Mouse (Mus musculus): ENCODE measurements around the gene H2-Ob.

Gene H2-Ob

DNA sequence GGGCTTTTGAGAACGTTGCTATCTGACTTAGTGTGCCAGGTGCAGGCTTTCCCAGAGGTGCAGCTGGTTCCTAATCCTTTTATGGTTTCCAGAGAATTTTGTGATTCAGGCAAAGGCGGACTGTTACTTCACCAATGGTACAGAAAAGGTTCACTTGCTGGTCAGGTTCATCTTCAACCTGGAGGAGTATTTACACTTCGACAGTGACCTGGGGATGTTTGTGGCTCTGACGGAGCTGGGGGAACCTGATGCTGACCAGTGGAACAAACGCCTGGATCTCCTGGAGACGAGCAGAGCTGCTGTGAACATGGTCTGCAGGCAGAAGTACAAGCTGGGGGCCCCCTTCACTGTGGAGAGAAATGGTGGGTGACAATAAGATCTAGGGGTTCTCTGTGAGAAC is 2.2 kb downstream of the H2-Ob start:
- DNase-seq (ENCODE audit: low spot score in 2 of 2): no peak

DNA sequence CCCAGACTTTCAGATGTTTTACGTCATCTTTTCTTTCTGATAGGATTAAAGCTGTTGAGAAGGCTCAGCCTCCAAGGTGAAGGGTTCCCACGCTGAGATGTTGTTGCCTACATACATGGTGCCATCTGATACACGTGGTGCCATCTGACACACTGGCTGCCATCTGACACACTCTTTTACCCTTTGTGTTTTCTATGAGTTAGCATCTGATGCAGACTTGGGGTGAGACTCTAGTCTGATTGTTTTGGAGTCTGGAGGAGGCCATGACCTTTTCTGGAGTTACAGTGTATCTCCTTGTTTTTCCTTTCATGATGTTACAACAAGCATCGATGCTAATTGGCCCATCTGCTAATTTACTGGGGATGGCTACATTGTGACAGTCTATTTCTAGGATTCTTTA is 6.0 kb downstream of the H2-Ob start:
- no peak for DNase-seq (ENCODE audit: low spot score in 2 of 2)

- DNase-seq (ENCODE audit: low spot score in 2 of 2): no peak
Observed at GRCm38 (mm10) chr17:34247047-34247446, 8.3 kb downstream of the H2-Ob start.

DNA sequence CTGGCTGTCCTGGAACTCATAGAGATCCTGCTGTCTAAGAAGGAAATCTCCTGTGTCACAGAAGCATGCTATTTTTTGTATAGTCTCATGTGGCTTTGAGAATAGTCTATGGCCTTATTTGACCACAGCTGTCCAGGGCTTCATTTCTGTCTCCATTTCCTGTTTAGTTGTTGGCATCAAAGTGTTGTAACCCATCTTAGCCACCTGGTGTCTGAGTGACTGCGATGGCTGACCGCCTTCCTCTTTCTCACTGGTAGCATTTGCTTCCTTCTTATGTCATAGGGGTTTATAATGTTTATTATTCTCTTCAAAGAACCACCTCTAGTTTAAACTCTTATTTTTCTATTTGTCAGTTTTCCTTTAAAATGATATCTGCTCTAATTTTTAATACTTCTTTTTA is 10.1 kb downstream of the H2-Ob start:
- DNase-seq (ENCODE audit: low spot score in 2 of 2): no peak

- no peak for DNase-seq (ENCODE audit: low spot score in 2 of 2)
Observed at GRCm38 (mm10) chr17:34249361-34249760, 10.7 kb downstream of the H2-Ob start.

DNA sequence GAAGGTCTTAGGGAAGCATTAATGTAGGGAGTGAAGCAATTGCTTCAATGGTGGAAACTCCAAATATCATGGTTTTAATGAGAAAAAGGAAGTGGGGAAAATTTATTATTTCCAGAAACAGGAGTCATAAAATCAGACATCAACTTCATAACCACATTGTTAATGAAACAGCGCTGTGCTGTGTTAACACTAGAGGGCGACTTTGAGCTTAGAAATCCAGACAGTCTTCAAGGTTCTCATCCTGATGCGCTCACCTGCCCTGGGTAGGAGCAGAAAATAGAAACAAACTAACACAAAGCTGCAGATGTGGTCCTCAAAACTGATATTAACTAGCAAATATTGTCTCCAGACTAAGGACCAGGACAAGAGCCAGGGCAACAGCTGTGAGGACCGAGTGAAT is 11.2 kb downstream of the H2-Ob start:
- DNase-seq (ENCODE audit: low spot score in 2 of 2): peak in 1 of 2 experiments; percentile 43

- no peak for DNase-seq (ENCODE audit: low spot score in 2 of 2)
Observed at GRCm38 (mm10) chr17:34251666-34252065, 13.0 kb downstream of the H2-Ob start.

GRCm38 (mm10) chr17:34256501-34256900 is 17.8 kb downstream of the H2-Ob start:
- DNase-seq (ENCODE audit: low spot score in 2 of 2): no peak

DNA sequence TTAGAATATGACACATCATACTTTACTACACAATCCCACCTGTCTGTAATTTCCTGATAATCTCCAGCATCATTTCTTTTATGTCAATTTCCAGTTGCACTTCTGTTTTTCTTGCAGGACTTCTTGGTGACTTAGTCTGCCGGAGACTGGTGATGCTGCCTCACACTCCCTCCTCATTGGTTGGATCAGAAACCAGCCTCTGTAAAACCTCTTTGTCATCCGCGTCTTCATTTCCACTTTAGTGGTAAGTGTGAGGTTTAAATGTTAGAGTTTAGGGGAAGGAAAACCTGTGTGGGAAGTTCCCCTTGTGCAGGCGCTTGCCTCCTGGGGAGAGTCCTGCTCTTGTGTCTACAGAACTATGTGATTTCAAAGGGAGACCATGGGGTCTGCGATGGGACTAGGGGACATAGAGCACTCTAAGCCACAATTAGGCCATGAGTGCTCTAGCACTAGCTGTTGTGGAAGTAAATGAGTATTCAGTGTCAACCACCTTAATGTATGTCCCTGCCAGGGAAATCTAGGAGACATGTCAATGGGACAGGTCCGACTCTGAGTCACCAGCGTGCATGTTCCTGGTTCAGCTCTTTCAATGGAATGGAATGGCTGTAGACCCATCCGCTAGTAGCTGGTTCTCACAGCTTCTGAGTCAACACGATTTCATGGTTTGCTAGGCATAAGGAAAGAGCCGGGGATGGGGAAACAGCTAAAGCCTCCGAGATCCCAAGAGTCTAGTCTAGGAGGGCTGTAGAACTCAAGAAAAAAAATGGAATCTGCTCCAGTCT is 19.1 kb downstream of the H2-Ob start, which contains the start of gene H2-Ab1:
TSS of gene H2-Ab1 (plus strand) at position 96 of the 782 bp plus-strand sequence.
- DNase-seq (ENCODE audit: low spot score in 2 of 2): peak; percentile 81 to 84

GRCm38 (mm10) chr17:34260551-34260950 is 21.8 kb downstream of the H2-Ob start:
- DNase-seq (ENCODE audit: low spot score in 2 of 2): no peak

DNA sequence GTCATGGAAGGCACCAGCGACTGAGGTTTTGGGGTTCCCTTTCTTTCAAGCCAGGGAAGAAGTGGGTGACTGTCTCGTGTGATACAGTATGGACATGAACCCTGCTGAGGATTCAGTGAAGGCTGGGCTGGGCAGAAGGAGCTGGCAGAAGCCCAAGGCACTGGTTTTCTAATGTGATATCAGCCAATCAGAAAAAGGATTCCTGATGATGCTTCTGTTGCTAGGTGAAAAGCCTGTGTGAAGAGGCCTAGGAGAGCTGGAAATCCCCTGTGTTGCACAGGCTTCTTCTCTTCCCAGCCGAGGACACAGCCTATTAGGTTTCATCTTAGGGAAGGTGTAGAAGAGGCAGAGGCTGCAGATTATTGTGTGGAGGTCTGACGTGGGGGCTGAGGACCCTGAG is 22.8 kb downstream of the H2-Ob start:
- peak; percentile 28 to 50 for DNase-seq (ENCODE audit: low spot score in 2 of 2)

GRCm38 (mm10) chr17:34263068-34263467 is 24.4 kb downstream of the H2-Ob start:
- peak; percentile 47 to 71 for DNase-seq (ENCODE audit: low spot score in 2 of 2)

GRCm38 (mm10) chr17:34263811-34264371 is 25.2 kb downstream of the H2-Ob start:
- peak in 1 of 2 experiments; percentile 51 for DNase-seq (ENCODE audit: low spot score in 2 of 2)

DNA sequence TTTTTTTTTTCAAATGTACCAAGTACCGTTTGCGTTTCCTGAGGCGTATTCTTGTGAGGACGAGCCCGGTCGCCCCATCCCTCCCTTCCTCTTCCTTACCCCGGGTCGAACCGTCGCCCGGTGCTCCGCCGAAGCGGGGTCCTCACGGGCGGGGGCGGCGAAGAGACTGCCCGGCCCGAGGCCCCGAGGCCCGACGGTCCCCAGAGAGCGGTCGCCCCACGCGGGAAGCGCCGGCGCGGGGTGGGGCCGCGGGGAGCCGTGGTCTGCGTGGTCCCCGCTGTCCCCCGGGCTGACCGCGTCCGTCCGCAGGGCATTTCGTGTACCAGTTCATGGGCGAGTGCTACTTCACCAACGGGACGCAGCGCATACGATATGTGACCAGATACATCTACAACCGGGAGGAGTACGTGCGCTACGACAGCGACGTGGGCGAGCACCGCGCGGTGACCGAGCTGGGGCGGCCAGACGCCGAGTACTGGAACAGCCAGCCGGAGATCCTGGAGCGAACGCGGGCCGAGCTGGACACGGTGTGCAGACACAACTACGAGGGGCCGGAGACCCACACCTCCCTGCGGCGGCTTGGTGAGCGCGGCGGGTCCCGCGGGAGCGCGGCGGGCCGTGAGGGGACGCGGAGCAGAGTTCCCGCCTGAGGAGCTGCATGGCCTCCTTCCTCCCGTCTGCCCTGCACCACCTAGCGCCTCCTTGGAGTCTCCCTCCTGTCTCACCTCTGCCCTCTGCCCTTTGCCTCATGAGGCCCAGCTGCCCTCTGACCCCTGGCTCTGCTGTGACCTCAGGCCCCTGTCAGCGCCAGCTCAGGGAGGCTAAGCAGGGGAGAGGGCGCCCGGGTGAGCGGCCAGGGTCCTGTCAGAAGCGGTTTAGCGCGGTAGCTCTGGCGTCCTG is 26.0 kb downstream of the H2-Ob start:
- DNase-seq (ENCODE audit: low spot score in 2 of 2): peak in 1 of 2 experiments; percentile 17

DNA sequence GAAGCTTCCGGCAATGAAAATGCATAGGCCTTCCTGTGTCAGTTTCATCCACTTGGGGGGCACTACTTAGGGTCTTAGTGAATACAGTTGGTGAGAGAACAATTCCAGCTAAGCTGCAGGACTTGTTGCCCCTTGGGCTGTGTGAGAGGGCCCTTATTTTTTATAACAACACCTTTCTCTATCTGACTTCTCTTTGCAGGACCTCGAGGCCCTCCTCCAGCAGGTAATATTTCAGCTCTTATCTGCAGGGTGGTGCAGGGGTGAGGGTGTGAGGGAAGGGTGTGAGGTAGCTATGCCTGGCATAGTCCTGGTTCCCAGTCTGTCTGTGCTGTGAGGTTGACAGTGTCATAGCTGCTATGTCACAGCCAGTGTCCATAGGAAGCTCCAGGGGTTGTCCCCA is 29.6 kb downstream of the H2-Ob start:
- DNase-seq (ENCODE audit: low spot score in 2 of 2): no peak

GRCm38 (mm10) chr17:34268748-34269147 is 30.0 kb downstream of the H2-Ob start:
- no peak for DNase-seq (ENCODE audit: low spot score in 2 of 2)

DNA sequence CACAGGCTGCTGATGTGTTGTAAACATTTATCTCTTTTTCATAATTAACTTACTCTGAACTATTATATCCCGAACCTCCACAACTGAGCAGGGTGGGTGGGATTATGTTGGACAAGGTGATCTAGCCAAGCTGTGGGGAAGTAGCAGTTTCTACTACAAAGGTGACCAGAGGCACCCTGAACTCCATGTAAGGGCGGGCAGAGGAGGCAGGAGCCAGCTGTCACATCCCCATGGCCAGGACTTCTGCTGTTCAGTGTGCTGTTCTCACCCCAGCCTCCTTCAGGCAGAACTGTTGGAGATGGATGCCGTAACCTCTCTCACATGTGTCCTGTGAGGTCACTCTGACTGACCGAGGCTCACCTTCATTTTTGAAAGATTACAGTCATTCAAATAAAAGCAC is 31.1 kb downstream of the H2-Ob start:
- no peak for DNase-seq (ENCODE audit: low spot score in 2 of 2)

DNA sequence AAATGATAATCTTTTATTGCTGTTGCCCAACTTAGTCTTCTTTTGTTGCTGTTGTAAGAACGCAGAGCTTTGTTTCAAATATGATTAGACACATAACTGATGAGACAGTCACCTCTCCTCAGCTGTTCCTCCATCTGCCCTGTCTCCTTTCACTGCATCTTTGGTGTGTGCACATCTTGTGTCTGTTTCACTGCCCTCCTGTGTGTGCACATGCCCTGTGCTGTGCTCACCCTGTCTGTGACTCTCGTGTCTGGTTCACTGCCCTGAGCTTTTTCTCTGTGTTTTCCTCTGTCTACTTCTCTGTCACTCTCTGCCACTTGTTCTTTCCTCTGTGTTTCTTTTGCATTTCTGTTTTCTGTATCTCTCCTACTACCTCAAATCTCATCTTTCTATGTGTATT is 31.5 kb downstream of the H2-Ob start:
- DNase-seq (ENCODE audit: low spot score in 2 of 2): no peak

GRCm38 (mm10) chr17:34270940-34271339 is 32.2 kb downstream of the H2-Ob start:
- no peak for DNase-seq (ENCODE audit: low spot score in 2 of 2)

GRCm38 (mm10) chr17:34272102-34272501 is 33.4 kb downstream of the H2-Ob start:
- no peak for DNase-seq (ENCODE audit: low spot score in 2 of 2)

DNA sequence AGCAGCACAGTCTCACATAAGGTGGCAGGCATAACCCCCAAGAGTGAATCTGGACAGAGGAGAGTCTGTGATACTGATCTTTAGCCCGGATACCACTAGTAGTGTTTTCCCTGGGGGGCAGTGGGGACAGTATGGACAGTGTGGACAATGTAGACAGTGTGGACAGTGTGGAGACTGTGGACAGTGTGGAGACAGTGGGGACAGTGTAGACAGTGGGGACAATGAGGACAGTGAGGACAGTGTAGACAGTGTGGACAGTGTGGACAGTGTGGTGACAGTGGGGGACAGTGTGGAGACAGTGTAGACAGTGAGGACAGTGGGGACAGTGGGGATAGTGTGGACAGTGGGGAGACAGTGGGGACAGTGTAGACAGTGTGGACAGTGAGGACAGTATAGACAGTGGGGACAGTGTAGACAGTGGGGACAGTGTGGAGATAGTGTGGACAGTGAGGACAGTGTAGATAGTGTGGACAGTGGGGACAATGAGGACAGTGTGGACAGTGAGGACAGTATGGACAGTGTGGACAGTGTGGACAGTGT is 41.9 kb downstream of the H2-Ob start:
- no peak for DNase-seq (ENCODE audit: low spot score in 2 of 2)

DNA sequence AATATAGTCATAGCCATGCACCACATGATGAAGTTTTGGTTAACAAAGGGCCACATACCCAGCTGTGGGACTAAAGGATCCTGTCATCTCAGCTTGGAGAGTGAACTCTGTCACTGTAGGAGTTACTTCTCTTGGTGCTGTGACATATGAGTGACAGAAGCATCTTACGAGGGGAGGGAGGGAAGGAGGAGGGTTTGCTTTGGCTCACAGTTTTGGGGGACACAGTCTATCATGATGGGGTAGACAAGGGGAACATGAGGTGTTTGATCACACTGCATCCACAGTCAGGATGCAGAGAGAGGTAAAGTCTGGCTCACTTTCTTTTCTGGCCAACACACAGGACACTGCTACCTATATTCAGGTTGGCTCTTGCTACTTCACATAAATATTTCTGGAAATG is 43.1 kb downstream of the H2-Ob start:
- DNase-seq (ENCODE audit: low spot score in 2 of 2): no peak

All from spleen, postnatal 14 days (tissue).